Mouse (Mus musculus) left cerebral cortex, postnatal 14 days (tissue): ENCODE measurements around the gene Itga5. TPM values are rescaled to one million over a fixed set of nuclear protein-coding genes. Genes with fewer than 3 reads are reported as not detected.

Source experiments
- DNase-seq, 2 experiments: peaks; one replicate each; pipeline ENCODE4 v3.0.0; 2021 to 2022; ENCODE audit warnings: low spot score in 2 of 2, mixed read lengths in 1 of 2
- intact Hi-C: fragments of 180-260 bp; cut with DNase I; formaldehyde crosslinking; loops from one replicate; pipeline ENCODE4 v1.15.1; 2025
- total RNA-seq, 2 experiments: library from RNA; stranded (reverse); gene quantifications; 2 replicates each; pipeline ENCODE4 v1.2.3; 2021

The Itga5 gene
- total RNA-seq, 2 experiments from 2014 or later: 5.1 to 6.1 TPM

DNA sequence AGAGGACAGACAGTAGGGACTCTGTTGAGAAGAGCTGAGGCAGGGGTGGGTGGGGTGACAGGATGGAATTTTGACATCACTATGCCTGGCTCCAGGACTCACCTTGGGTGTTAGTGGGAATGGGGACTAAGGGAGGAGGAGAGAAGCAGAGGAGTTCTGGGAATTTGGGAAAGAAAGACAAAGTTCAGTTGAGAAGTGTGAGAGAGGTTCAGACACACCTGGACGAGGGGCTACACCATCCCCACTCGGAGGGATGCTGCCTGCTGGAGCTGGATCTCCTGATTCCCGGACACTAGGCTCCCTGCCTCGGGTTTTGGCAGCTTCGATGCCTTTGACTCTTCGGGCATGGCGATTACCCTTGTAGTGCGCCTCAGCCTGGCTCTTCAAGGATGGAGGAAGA, 48.8 kb downstream of the Itga5 start:
- intact Hi-C loops: loop anchor here (10.0 kb wide), 1 partner anchor 333 kb away; no protein-coding TSS in a partner anchor
- DNase-seq: no peak

DNA sequence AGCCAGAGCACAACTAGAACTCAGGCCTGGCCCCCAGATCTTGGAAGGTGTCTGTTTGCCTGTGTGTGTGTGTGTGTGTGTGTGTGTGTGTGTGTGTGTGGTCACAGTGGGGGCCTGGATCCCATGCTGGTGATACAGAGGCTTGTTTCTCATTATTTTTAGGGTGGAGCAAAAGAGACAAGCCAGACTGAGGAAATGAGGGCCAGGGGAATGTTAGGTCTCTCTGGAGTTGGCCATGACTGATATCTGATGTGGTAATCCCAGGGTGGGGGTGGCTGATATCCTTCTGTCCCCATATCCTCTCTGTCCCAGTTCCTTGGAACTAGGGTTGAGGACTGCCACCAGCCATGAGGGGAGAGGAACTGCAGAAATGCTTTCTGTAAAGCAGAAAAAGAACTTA, 49.4 kb downstream of the Itga5 start:
- no peak for DNase-seq
- intact Hi-C loops: loop anchor here (10.0 kb wide), 1 partner anchor 332 kb away; no protein-coding TSS in a partner anchor

DNA sequence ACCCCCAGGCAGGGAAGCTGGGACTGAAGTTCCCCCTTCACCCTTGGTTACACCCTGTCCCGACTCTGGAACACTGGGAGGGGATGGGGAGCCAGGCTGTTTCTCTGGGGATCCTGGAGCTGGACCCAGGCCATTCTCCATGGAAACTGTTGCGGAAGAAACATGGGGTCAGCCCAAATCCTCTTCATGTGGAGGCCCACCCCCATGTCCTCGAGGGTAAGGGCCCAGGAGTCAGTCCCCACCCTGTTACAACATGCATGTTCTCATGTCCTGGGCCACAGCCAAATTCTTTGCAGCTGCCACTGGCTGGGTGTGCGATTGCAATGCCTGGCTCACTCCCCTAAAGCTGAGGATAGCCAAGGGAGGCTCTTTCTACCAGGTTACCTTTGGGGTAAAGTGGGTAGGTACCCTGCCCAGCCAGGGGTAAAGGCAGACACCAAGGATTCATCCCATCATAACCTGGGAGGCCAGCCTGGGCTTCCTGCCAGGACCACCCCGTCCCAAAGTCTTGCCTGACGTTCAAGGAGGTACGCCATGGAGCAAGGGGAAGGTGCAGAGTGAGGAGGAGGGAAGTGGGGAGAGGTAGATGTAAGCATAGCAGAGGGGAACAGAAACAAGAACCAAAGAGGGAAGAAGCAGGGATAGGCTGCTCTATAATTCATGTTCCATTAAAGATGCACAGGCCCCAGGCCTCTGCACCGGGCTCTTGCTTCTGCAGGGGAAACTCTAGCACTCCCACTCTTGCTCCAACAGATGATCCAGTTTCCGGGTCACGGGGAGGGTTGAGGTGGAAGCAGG, 50.4 kb downstream of the Itga5 start:
- DNase-seq: no peak
- intact Hi-C loops: loop anchor here (10.0 kb wide), 1 partner anchor 331 kb away; no protein-coding TSS in a partner anchor

DNA sequence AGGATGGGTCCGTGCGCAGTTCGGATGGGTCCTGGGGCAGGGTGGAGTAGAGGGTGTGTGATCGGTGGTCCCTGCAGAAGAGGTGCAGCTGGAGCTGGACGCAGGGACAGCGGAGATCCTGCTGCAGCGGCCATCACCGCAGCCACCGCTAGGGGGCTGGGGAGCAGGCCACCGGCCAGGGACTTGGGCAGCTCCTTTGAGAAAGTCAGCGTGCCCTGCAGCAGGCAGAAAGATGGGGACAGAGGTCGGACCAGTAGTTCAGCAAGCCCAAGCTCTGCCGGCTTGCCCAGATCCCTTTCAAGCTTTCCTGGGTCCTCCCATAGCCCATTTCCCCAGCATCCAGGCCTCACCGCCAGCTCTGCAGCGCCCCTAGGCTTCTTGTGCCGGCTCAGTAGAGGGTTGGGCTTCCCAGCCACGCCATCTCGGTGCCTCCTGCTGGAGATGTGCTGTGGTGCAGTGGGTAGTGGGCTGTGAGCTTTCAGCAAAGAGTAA, 51.5 kb downstream of the Itga5 start:
- DNase-seq: peak; percentile 70 to 73
- intact Hi-C loops: loop anchor here (10.0 kb wide), 1 partner anchor 330 kb away; no protein-coding TSS in a partner anchor

DNA sequence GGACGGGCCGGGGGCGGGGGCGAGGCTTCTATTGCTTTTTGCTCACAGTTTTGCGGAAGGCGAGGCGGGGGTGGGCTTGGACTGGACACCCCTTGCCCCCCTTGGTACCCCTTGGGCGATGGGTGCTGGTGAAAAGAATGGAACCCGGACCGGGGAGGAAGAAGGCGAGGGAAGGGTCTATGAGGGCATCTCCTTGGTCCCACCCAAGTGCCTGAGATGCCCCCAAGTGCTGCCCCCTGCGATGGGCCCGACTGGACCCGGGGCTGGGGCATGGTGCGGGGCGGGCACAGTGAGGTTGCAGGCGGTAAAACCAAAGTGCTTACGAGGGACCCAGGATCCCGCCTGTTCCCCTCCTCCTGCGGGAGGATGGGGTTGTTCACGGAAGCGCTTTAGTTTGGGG, 52.4 kb downstream of the Itga5 start:
- intact Hi-C loops: loop anchor here (10.0 kb wide), 1 partner anchor 329 kb away; no protein-coding TSS in a partner anchor
- no peak for DNase-seq

DNA sequence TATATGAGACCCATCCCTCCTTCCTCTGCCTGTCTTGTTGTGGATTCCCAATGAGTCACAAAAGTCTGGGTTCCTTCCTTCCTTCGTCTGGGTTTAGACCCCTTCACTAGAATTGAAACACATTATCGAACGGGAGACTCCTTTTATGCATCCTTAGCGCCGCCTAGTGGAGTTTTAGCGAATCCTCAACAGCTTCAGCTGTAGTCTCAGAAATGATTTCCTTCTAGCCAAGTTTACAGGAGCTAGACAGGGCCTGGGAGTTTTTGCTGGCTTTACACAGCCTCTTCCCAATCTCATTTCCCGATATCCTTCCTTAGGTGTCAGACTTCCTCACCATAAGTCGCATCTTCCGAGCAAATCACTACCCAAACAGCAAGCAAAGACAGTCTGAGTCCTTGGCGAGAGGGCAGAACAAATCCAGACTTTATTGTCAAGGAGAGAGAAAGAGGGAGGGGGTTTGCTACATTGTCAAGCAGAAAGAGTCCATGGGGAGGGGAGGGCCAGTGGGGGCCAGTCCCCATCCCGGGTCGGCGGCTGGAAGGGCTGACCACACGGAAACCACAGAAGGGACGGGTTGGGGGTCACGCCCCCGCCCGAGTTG, 53.0 kb downstream of the Itga5 start:
- intact Hi-C loops: loop anchor here (10.0 kb wide), 1 partner anchor 329 kb away; no protein-coding TSS in a partner anchor

DNA sequence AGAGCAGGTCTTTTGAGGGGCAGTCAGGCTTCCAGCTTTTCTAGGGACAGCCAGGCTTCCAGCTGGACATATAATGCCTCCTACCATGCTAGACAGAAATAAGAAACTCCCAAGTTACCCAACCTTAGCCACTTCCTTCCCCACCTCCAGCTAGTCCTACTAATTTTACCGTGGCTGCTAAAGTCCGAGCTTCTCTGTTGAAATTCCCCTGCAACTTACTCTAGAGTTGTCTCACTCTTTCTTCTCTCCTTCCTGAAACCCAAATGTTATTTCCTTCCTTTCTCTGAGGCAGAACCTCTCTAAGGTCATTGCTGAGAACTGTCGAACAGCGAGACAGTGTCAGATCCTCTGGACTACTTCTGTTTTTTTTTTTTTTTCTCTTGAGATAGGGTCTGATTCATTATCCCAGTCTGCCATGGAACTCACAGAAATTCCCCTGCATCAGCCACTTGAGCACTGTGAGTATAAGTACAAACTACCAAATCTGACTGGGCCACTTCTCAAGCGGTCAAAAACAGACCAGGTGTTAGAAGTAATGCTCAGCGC, 56.1 kb downstream of the Itga5 start, which contains the start of gene Gpr84:
Gpr84 (minus strand) TSS at position 248 of the 546 bp plus-strand sequence.
- DNase-seq: no peak
- intact Hi-C loops: loop anchor here (10.0 kb wide), 1 partner anchor 326 kb away; no protein-coding TSS in a partner anchor

More for the DNA sequence above, 53.0 kb downstream of the Itga5 start:
- DNase-seq: peak; percentile 73 to 81

DNA sequence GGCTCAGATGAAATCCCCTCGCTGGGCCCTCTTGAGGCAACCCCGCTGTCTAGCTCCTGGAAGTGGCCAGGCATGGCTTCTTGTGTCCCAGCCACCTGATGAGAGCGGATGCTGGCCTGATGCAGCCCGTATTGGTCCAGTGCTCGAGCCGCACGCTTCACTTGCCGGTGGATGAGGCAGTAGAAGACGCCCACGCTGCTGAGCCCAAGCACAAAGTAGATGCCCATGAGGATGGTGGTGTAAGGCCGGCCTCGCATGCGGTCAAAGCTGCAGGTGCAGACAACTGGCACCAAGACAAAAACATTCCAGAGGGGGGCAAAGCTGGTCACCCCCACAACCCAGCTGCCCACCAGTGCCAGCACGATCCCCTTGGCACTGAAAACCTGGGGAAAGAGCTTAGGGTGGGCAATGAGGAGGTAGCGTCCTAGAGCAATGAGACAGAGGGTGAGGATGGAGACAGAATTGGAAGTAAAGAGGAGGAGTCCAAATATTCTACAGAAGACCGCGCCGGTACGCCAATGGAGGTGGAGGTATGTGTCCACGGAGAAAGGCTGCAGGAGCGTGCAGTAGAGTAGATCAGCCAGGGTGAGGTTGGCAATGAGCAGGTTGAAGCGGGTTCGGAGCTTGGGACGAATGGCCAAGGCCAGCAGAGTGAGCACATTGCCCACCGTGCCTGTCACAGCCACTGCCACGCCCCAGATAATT, 57.5 kb downstream of the Itga5 start:
- intact Hi-C loops: loop anchor here (5.0 kb wide), 1 partner anchor 37 kb away; the partner anchor contains the start of gene Copz1
- DNase-seq: no peak

DNA sequence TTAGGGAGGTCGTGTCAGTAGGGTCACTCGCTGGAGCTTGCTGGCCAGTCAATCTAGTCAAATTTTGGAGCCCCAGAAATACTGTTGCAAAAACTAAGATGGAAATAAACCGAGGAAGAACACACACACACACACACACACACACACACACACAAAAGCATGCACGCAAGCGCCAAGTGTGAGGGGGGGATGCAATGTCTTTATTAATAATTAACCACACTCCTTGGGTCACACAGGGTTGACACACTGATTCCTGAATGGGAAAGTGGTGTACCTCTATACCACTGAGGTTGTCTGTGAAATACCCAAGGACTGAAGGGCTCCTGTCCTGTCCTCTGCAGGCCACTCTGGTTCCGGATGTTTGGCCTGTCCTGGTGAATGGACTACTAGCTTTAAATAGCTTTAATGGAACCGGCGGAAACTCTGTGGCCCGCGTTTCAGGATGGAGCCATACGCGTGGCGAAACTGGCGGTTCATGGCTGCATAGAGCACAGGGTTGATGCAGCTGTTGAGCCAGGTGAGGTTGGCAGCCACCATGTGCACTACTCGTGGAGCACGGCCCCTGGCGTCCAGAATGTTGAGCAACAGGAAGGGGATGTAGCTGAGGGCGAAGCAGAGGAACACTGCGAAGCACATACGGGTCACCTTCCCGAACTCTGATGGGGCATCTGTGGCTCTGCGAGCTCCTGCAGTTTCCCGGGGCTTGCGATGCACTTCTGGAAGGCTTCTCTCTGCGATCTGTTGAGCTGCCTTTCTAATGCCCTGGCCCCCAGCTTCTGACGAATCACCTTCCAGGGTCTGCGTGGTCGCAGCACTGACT, 58.3 kb downstream of the Itga5 start:
- DNase-seq: no peak
- intact Hi-C loops: loop anchor here (5.0 kb wide), 1 partner anchor 36 kb away; the partner anchor contains the start of gene Copz1

DNA sequence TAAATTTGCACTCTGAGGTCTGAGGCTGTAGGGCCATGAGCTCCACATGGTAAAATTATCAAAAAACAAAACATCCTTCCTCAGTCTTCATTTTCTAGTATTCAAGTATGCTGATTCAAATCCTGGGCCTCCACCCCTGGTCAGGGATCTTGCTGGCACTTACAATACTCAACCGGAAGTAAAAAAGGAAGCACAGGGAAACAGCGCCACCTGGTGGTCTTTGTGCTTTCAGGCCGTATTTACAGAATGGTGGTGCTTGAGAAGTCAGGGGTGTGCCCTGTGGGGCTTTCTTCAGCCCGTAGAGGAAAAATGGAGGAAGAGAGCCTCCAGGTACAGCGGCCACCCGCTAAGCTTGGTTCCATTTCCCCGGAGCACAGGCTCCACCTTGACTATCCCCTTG, 59.4 kb downstream of the Itga5 start:
- intact Hi-C loops: loop anchor here (1.0 to 5.0 kb wide), 4 partner anchors 22 to 124 kb away; partner anchors contain the start of gene Copz1
- DNase-seq: peak; percentile 94 to 96

DNA sequence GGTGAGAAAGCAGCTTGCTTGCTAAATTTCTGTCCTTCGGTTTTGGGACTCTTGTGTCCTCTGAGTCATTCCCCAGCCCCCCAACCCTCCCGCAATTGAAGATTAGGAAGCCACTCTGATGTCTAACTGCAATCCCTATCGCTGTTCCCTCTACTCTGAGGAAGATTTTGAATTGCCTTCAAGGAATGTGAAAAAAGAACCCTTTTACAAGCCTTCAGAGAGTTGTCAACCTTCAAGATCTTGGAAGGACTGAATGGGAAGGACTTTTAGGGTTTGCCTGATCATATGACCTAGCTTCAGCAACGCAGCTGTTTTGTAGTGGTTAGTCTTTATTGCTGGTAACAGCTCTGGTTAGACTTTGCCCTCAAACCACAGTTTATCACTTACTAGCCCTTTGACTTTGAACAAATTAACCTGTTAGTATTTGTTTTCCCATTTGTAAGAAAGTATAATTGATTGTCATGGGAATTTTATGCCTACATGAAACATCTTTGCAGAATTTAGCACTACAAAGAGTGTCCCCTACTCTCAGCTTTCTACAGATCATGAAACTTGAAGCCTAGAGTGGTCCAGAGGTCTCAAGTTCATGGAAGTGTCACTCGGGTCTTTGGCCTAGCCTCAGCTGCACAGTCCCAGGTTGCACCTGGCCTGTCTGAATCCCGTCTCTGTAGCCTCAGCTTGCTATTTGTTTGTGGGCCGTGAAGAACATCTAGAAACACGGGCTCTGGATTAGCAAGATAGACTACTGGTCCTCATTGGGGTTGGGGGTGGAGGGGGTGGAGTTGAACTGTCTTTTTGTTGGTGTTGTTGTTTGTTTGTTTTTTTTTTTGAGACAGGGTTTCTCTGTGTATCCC, 60.5 kb downstream of the Itga5 start:
- intact Hi-C loops: loop anchor here (2.0 to 5.0 kb wide), 3 partner anchors 21 to 123 kb away; partner anchors contain the start of gene Copz1
- no peak for DNase-seq

DNA sequence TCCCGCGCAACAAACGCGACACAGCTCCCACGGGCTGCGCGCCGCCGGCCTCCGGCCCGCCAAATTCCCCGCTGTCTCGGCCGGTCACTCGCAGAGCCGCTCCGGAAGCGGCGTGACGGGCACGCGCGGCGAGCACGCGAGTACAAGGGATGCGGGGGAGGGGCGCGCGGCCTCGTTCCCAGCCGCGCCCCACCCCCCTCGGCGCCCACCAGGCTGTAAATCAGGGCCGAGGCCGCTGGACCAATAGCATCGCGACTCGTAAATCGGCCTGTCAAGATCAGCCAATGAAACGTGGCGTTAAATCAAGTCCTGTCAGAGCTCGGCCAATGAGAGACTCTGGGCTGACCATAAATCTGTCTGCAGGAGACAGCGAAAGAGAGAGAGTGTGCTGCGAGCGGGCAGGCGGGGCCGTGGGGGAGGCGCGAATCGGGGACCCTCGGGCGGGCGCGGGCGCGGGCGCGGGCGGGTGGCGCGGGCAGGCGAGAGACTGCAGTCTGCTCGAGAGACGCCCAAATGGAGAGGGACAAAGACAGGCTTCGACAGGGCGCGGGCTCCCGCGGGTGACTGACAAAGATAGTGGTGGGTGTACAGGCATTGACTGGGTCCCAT, 61.4 kb downstream of the Itga5 start:
- intact Hi-C loops: loop anchor here (5.0 kb wide), 1 partner anchor 33 kb away; the partner anchor contains the start of gene Copz1

DNA sequence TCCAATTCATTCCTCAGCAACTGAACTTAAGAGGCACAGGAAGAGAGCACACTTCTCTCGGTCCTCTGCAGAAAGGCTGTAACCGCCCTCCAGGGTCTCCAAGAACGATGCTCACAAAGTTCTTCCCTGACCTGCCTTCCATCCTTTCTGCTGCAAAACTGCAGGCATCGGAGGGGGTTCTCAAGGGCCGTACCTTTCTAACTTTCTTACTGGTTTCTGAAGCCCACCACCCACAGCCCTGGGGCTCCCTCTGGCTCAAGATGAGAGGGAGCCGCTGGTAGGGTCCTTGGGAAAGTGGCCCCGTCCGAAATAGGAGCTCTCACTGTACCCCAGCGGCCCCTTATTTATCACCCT, 62.0 kb downstream of the Itga5 start:
- DNase-seq: no peak
- intact Hi-C loops: no loop called here

More for the DNA sequence above, 61.4 kb downstream of the Itga5 start:
- DNase-seq: peak; percentile 97 to 100

DNA sequence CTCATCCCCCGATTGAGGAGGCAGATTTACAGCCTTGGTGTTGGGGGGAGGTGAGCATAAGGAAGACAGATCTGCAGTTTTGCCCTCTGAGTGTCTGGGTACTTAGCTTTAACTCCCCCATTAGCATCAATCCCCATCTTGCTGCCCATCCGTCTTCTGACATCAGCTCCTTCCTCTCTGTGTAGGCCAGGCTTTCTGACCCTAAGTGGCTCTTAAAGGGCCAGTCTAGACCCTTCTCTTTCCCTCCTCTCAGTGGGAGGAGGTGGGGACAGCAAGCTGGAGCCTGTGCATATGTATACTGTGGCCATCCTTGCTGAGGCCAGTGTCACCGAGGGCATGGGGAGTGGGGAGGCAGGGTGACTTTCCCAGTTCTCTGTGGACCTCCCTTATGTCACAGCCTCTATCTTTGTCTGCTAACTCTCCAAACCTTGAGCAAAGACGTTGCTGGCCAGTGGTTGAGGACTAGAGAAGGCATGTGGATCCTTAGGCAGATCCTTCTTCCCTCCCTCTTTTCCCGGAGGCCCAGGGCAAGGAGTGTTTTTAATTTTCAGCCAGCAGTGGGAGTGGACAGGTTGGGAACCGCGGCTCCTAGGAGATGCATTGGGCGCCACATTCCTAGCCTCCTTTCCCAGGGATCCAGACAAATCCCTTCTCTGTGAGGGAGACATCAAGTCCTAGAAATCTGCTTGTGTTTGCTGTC, 62.5 kb downstream of the Itga5 start:
- intact Hi-C loops: no loop called here
- no peak for DNase-seq

DNA sequence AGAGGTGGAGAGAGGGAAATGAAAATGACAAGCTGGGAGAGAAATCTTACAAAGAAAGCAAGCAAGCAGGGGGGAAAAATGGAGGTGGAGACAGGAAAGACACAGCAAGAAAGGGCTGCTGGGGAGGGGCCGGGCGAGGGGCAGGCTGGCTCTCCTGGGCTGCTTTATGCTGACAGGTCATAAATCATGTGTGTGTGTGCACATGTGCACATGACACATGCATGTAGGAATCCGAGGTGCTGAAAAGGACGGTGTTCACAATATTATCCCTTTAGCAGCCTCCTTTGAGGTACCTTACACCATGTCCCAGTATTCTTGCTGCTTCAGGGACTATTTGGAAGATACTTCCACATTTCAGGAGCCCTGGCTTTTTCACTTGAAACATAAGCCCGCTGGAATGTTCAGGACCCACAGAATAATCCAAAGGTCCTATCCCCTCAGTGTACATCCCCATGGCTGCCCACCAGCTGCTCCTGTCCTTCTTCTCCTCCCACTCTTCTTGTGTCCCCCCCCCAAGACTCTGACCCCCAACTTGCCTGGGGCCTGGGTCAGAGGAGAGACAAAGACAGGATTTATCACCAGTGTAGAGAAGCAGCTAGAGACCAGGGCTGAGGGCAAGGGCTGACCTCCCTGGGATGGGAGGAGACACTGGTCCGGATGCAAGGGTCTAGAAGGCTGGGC, 64.1 kb downstream of the Itga5 start:
- intact Hi-C loops: no loop called here

More for the DNA sequence above, 64.1 kb downstream of the Itga5 start:
- no peak for DNase-seq
